Mouse (Mus musculus) intestine, postnatal 0 days (tissue): Measurements from ENCODE around the gene Ifih1. TPM values are rescaled to one million over a fixed set of nuclear protein-coding genes. Genes with fewer than 3 reads are reported as not detected.
A peak's percentile ranks its signal among the peaks of the same experiment; 100 is the strongest.

ENCODE experiments used
- ATAC-seq: fragments of 200-750 bp; cut with Nextera tagmentation; 2 replicates; pipeline ENCODE4 v1.8.0; 2017; ENCODE audit warnings: mild to moderate bottlenecking, moderate TSS enrichment, moderate library complexity
- H3K27ac ChIP-seq: fragments of 300-500 bp; sonication (generic); 2 replicates; pipeline ENCODE4 v1.5.1; 2014; ENCODE audit warnings: mild to moderate bottlenecking, low read depth, low read length, moderate library complexity
- H3K27me3 ChIP-seq: fragments of 300-500 bp; sonication (generic); replicated peaks from 2 replicates; pipeline ENCODE4 v1.6.1; 2014; ENCODE audit warnings: low read length, mixed read lengths; ENCODE audit not compliant: control insufficient read depth, insufficient read depth
- H3K36me3 ChIP-seq: fragments of 300-500 bp; sonication (generic); 2 replicates; pipeline ENCODE4 v1.6.1; 2014; ENCODE audit warnings: mild to moderate bottlenecking, moderate library complexity; ENCODE audit not compliant: control insufficient read depth, insufficient read depth
- H3K4me1 ChIP-seq: fragments of 300-500 bp; sonication (generic); replicated peaks from 2 replicates; pipeline ENCODE4 v1.6.1; 2014; ENCODE audit warnings: antibody characterized with exemption, low read length, mixed read lengths; ENCODE audit not compliant: control insufficient read depth, insufficient read depth
- H3K4me2 ChIP-seq: fragments of 300-500 bp; sonication (generic); replicated peaks from 2 replicates; pipeline ENCODE4 v1.6.1; 2014; ENCODE audit warnings: low read depth, mild to moderate bottlenecking, moderate library complexity
- H3K4me3 ChIP-seq: fragments of 300-500 bp; sonication (generic); 2 replicates; pipeline ENCODE4 v1.5.1; 2014; ENCODE audit warnings: low read depth, low read length
- H3K9ac ChIP-seq: fragments of 300-500 bp; sonication (generic); 2 replicates; pipeline ENCODE4 v1.6.1; 2014; ENCODE audit warnings: mild to moderate bottlenecking, low read depth, low read length
- H3K9me3 ChIP-seq: fragments of 300-500 bp; sonication (generic); 2 replicates; pipeline ENCODE4 v1.6.1; 2016; ENCODE audit warnings: mixed run types; ENCODE audit not compliant: control insufficient read depth
- CTCF ChIP-seq: sonication (generic); IDR thresholded peaks from 2 replicates; pipeline ENCODE4 v1.5.1; 2016; ENCODE audit warnings: low read depth, mild to moderate bottlenecking, control low read depth, antibody characterized with exemption, moderate library complexity
- WGBS: fragments of 180-500 bp; shearing (Covaris S2); extraction: QIAGEN DNeasy Blood & Tissue Kit; methylation state at CpG from one replicate; pipeline ENCODE4 v1.1.7; 2014; 5-methylcytosine and 5-hydroxymethylcytosine counted together
- polyA plus RNA-seq: library from polyadenylated mRNA; unstranded; fragments of >200 nt; fragmentation: Nextera tagmentation; extraction: Ambion mirVana; gene quantifications from 2 replicates; pipeline ENCODE4 v1.2.1, GENCODE M21; 2015

The Ifih1 gene
- 14.1 and 14.5 TPM in 2 replicates for polyA plus RNA-seq

GRCm38 (mm10) chr2:62646014-62646645 lies at the start of gene Ifih1:
TSS of gene Ifih1 (minus strand) at chr2:62646255.
- 2% methylated on average over 30 of the region's 30 CpGs for WGBS
- TF ChIP-seq CTCF, result peak; percentile 72
- Histone ChIP-seq H3K27ac (peak within 1 kb of the TSS; percentile 89), H3K36me3 (no peaks in the 10 kb centered on the region), H3K27me3 (no peaks in the 10 kb centered on the region), H3K4me3 (peak within 1 kb of the TSS; percentile 70), H3K9me3 (no peaks in the 10 kb centered on the region), H3K4me2 (peak within 1 kb of the TSS; percentile 73), H3K4me1 (0 out of 2 replicates have a peak, but pooled peaks cover 7% of the 10 kb centered on the region), H3K9ac (peak within 1 kb of the TSS; percentile 71)
- peak; percentile 96 for ATAC-seq

- no peak for TF ChIP-seq CTCF
- H3K9ac ChIP-seq, result no peak overlapping the region
- H3K4me1 ChIP-seq, result no peaks in the 10 kb centered on the region
- H3K36me3 ChIP-seq, result no peaks in the 10 kb centered on the region
- no peaks in the 10 kb centered on the region for H3K27me3 ChIP-seq
- WGBS, result 81% methylated on average over 6 of the region's 6 CpGs
- H3K4me3 ChIP-seq, result no peak overlapping the region
- H3K27ac ChIP-seq, result no peak overlapping the region
- no peak overlapping the region for H3K4me2 ChIP-seq
- H3K9me3 ChIP-seq, result no peaks in the 10 kb centered on the region
- ATAC-seq, result no peak
Measured at GRCm38 (mm10) chr2:62685934-62686333, 39.9 kb upstream of the Ifih1 start.

GRCm38 (mm10) chr2:62684989-62685595 lies 39.0 kb upstream of the Ifih1 start:
- no peak for TF ChIP-seq CTCF
- H3K36me3 ChIP-seq, result no peaks in the 10 kb centered on the region
- no peaks in the 10 kb centered on the region for H3K27me3 ChIP-seq
- H3K27ac ChIP-seq, result no peak overlapping the region
- H3K9me3 ChIP-seq, result no peaks in the 10 kb centered on the region
- no peak overlapping the region for H3K9ac ChIP-seq
- WGBS, result 50% methylated on average over 3 of the region's 3 CpGs
- H3K4me1 ChIP-seq, result no peaks in the 10 kb centered on the region
- H3K4me3 ChIP-seq, result no peak overlapping the region
- no peak overlapping the region for H3K4me2 ChIP-seq
- no peak for ATAC-seq

GRCm38 (mm10) chr2:62681667-62682066 lies 35.6 kb upstream of the Ifih1 start:
- H3K27ac ChIP-seq, result no peak overlapping the region
- H3K27me3 ChIP-seq, result no peaks in the 10 kb centered on the region
- H3K9me3 ChIP-seq, result no peaks in the 10 kb centered on the region
- no peaks in the 10 kb centered on the region for H3K4me1 ChIP-seq
- H3K4me2 ChIP-seq, result no peak overlapping the region
- no peak for ATAC-seq
- no peak overlapping the region for H3K4me3 ChIP-seq
- 76% methylated on average over 8 of the region's 8 CpGs for WGBS
- TF ChIP-seq CTCF, result no peak
- no peak overlapping the region for H3K9ac ChIP-seq
- no peaks in the 10 kb centered on the region for H3K36me3 ChIP-seq

GRCm38 (mm10) chr2:62672788-62673187 lies 26.7 kb upstream of the Ifih1 start:
- Histone ChIP-seq H3K27me3 (no peaks in the 10 kb centered on the region), H3K4me1 (no peaks in the 10 kb centered on the region), H3K36me3 (no peaks in the 10 kb centered on the region), H3K27ac (no peak overlapping the region), H3K4me3 (no peak overlapping the region), H3K9ac (no peak overlapping the region), H3K4me2 (no peak overlapping the region), H3K9me3 (no peaks in the 10 kb centered on the region)
- no peak for TF ChIP-seq CTCF
- 91% methylated on average over 5 of the region's 5 CpGs for WGBS
- ATAC-seq, result no peak

GRCm38 (mm10) chr2:62670767-62671166 lies 24.7 kb upstream of the Ifih1 start:
- Histone ChIP-seq H3K4me1 (no peaks in the 10 kb centered on the region), H3K27me3 (no peaks in the 10 kb centered on the region), H3K4me2 (no peak overlapping the region), H3K27ac (no peak overlapping the region), H3K4me3 (no peak overlapping the region), H3K9ac (no peak overlapping the region), H3K36me3 (no peaks in the 10 kb centered on the region), H3K9me3 (no peaks in the 10 kb centered on the region)
- ATAC-seq, result no peak
- 77% methylated on average over 4 of the region's 4 CpGs for WGBS
- TF ChIP-seq CTCF, result no peak
